Mouse (Mus musculus) heart, adult 2 months (tissue): Measurements from ENCODE around the gene Fancd2os.

ENCODE experiments used
- CTCF ChIP-seq: fragments of 200-600 bp; IDR thresholded peaks from 2 replicates; pipeline ENCODE4 v1.8.1; 2022; ENCODE audit warnings: antibody characterized with exemption, mild to moderate bottlenecking, moderate library complexity
- EP300 ChIP-seq: fragments of 200-500 bp; IDR thresholded peaks from 2 replicates; pipeline ENCODE4 v1.6.1; 2011; ENCODE audit warnings: low read depth, low read length, control low read depth; ENCODE audit not compliant: insufficient read depth
- POLR2A ChIP-seq: fragments of 200-500 bp; IDR thresholded peaks from 2 replicates; pipeline ENCODE4 v1.6.1; 2011; ENCODE audit warnings: mild to moderate bottlenecking, low read depth, low read length, control low read depth; ENCODE audit not compliant: insufficient read depth

DNA sequence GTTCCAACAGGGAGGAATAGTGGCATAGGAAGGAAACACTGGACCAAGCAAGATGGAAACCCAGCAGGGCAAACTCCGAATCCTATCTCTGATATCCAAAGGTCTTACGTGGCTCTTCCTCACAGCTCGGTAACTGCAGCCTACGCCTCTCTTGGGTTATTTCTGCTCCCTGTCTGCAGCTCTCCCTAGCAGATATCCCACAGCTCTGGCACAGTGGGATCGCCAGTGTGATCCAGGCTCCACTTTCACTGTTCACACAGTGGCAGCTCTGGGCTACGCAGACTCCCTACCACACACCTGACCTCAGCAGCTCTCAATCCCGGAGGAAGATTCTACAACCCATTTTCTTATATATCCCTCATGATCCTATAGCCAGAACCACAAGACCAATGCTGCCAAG, 13.6 kb upstream of the Fancd2os start:
- TF ChIP-seq EP300 (no peak), CTCF (no peak), POLR2A (no peak)
